Comparison of ENCODE assay signal across 10 mouse cellular contexts in genomic region chr17:83187751-83188565, GRCm38 (mm10). TPM values are rescaled to one million over a fixed set of nuclear protein-coding genes. Genes with fewer than 3 reads are reported as not detected.
DNase-seq lines count a peak whose midpoint lies in the region; ATAC-seq lines count a peak whose summit lies in the region.
"Had no signal": no experiment of that assay in that cellular context is flagged by ENCODE, and none has a peak within 500 bp of the region (broad histone marks: within the 10 kb centered on the region; RNA-seq: fewer than 3 reads in every experiment).

No protein-coding gene starts in this region.

- no peaks in the 10 kb centered on the region for H3K36me3 ChIP-seq in hindbrain, embryonic 11.5 days (ENCODE audit: control insufficient read depth, insufficient read depth, low read length)
- no peaks in the 10 kb centered on the region for H3K36me3 ChIP-seq in hindbrain, embryonic 10.5 days
- no peaks in the 10 kb centered on the region for H3K36me3 ChIP-seq in neural tube, embryonic 13.5 days
- no peaks in the 10 kb centered on the region for H3K36me3 ChIP-seq in forebrain, embryonic 16.5 days (ENCODE audit: control insufficient read depth, insufficient read depth)
- H3K36me3 ChIP-seq: lung, embryonic 15.5 days had no signal

- no peak overlapping the region for H3K4me2 ChIP-seq in hindbrain, embryonic 11.5 days (replicated peaks; ENCODE audit: low read depth, low read length)
- 0 out of 2 replicates have a peak overlapping the region, but pooled peaks have one; percentile 7 for H3K4me2 ChIP-seq in neural tube, embryonic 13.5 days
- H3K4me2 ChIP-seq in forebrain, embryonic 16.5 days (ENCODE audit: low read length) = peak overlapping the region; percentile 6
- H3K4me2 ChIP-seq: lung, embryonic 15.5 days had no signal

- H3K27me3 ChIP-seq in hindbrain, embryonic 11.5 days (ENCODE audit: control insufficient read depth, insufficient read depth, low read length) = no peaks in the 10 kb centered on the region
- H3K27me3 ChIP-seq in hindbrain, embryonic 10.5 days (ENCODE audit: insufficient read depth, poor library complexity, severe bottlenecking) = no peaks in the 10 kb centered on the region; the same call in 1 of the 2 replicates
- H3K27me3 ChIP-seq in neural tube, embryonic 13.5 days = peaks cover 32% of the 10 kb centered on the region
- H3K27me3 ChIP-seq in forebrain, embryonic 16.5 days (replicated peaks; ENCODE audit: control insufficient read depth, insufficient read depth, low read length) = no peaks in the 10 kb centered on the region
- H3K27me3 ChIP-seq: lung, embryonic 15.5 days had no signal

- WGBS in hindbrain, embryonic 11.5 days = 53% methylated on average over 11 of the region's 11 CpGs
- 49% methylated on average over 11 of the region's 11 CpGs for WGBS in hindbrain, embryonic 10.5 days
- 37% methylated on average over 11 of the region's 11 CpGs for WGBS in neural tube, embryonic 13.5 days
- 5% methylated on average over 11 of the region's 11 CpGs for WGBS in forebrain, embryonic 16.5 days

- no peaks in the 10 kb centered on the region for H3K4me1 ChIP-seq in hindbrain, embryonic 11.5 days (replicated peaks; ENCODE audit: control insufficient read depth, insufficient read depth, low read length)
- peaks cover 24% of the 10 kb centered on the region for H3K4me1 ChIP-seq in hindbrain, embryonic 10.5 days (replicated peaks)
- peaks cover 10% of the 10 kb centered on the region for H3K4me1 ChIP-seq in neural tube, embryonic 13.5 days (replicated peaks)
- H3K4me1 ChIP-seq in forebrain, embryonic 16.5 days (replicated peaks; ENCODE audit: control insufficient read depth, insufficient read depth, low read length) = peaks cover 12% of the 10 kb centered on the region

- no peak overlapping the region for H3K4me3 ChIP-seq in hindbrain, embryonic 11.5 days (ENCODE audit: low read depth, low read length)
- H3K4me3 ChIP-seq in hindbrain, embryonic 10.5 days = no peak overlapping the region
- H3K4me3 ChIP-seq in neural tube, embryonic 13.5 days = no peak overlapping the region
- H3K4me3 ChIP-seq in forebrain, embryonic 16.5 days (replicated peaks; ENCODE audit: low read length) = no peak overlapping the region
- H3K4me3 ChIP-seq: lung, embryonic 15.5 days; myocyte had no signal

- H3K9me3 ChIP-seq in hindbrain, embryonic 11.5 days (ENCODE audit: control insufficient read depth, low read length) = no peaks in the 10 kb centered on the region
- H3K9me3 ChIP-seq in hindbrain, embryonic 10.5 days = peaks cover 6% of the 10 kb centered on the region; the same call in 1 of the 2 replicates
- H3K9me3 ChIP-seq in neural tube, embryonic 13.5 days = no peaks in the 10 kb centered on the region
- no peaks in the 10 kb centered on the region for H3K9me3 ChIP-seq in forebrain, embryonic 16.5 days (ENCODE audit: control insufficient read depth, low read length)
- H3K9me3 ChIP-seq: lung, embryonic 15.5 days had no signal

- no peak for DNase-seq in hindbrain, embryonic 11.5 days (ENCODE audit: low spot score)
- no peak for DNase-seq in hindbrain, embryonic 10.5 days (ENCODE audit: low spot score)
- no peak for DNase-seq in neural tube, embryonic 10.5 days (ENCODE audit: extremely low spot score, low spot score)
- DNase-seq in adrenal gland, adult 2 months = no peak
- DNase-seq: kidney, postnatal 4 days had no signal

- peak; percentile 57; the same call in 1 of the 2 replicates for ATAC-seq in hindbrain, embryonic 11.5 days (ENCODE audit: low FRiP score)
- peak; percentile 56; the same call in 1 of the 2 replicates for ATAC-seq in neural tube, embryonic 13.5 days (ENCODE audit: low read depth)
- ATAC-seq in forebrain, embryonic 16.5 days = peak; percentile 98
- ATAC-seq in erythroblast, adult 5-6 weeks (replicated peaks; ENCODE audit: low FRiP score, poor library complexity, severe bottlenecking) = no peak

- H3K27ac ChIP-seq in hindbrain, embryonic 11.5 days (ENCODE audit: low read depth, low read length) = no peak overlapping the region
- H3K27ac ChIP-seq in hindbrain, embryonic 10.5 days = no peak overlapping the region
- H3K27ac ChIP-seq in neural tube, embryonic 13.5 days (replicated peaks) = no peak overlapping the region
- peak overlapping the region; percentile 45 for H3K27ac ChIP-seq in forebrain, embryonic 16.5 days (ENCODE audit: low read length)
- H3K27ac ChIP-seq: lung, embryonic 15.5 days had no signal

- no peak overlapping the region for H3K9ac ChIP-seq in hindbrain, embryonic 11.5 days (ENCODE audit: low read depth, low read length)
- H3K9ac ChIP-seq in neural tube, embryonic 13.5 days = no peak overlapping the region
- no peak overlapping the region for H3K9ac ChIP-seq in forebrain, embryonic 16.5 days (replicated peaks; ENCODE audit: low read depth, low read length)
- H3K9ac ChIP-seq: lung, embryonic 15.5 days had no signal

RNA-seq across cellular contexts. Expression of gene Pkdcc, which starts 27.1 kb away (rescaled TPM):
- 9.6 and 10.8 TPM in 2 replicates for polyA plus RNA-seq in hindbrain, embryonic 11.5 days (2014; fragmentation: Nextera tagmentation; extraction: Ambion mirVana)
- 9.1 and 11.4 TPM in 2 replicates for polyA plus RNA-seq in hindbrain, embryonic 10.5 days (2016; fragmentation: Nextera tagmentation; extraction: Ambion mirVana)
- polyA plus RNA-seq in neural tube, embryonic 13.5 days (2015; fragmentation: Nextera tagmentation; extraction: Ambion mirVana) = 4.2 and 6.1 TPM in 2 replicates
- 5.5 and 5.8 TPM in 2 replicates for polyA plus RNA-seq in forebrain, embryonic 16.5 days (2015; fragmentation: Nextera tagmentation; extraction: Ambion mirVana)
- 10 to 100 TPM; 48.7 to 77.8 TPM for total RNA-seq in adrenal gland, adult 2 months (2021)
- 437 and 633 TPM in 2 replicates for polyA plus RNA-seq in adrenal gland, adult 2 months (2012; rRNA removed)
- total RNA-seq in erythroblast, adult 5-6 weeks (2015; ENCODE audit: low replicate concordance) = 1.5 TPM in 1 of 2 replicates, not detected in the other
- not detected in 2 replicates for total RNA-seq in erythroblast, adult 5-6 weeks (2017; ENCODE audit: low replicate concordance)

Comparison
In these comparisons a context has a peak if more than half of its experiments do, and no peak if none do; other contexts are left out.
1. RNA of gene Pkdcc, which starts 27.1 kb away (polyA plus RNA-seq): 437 to 633 TPM in adrenal gland, adult 2 months; 9.6 to 10.8 TPM in hindbrain, embryonic 11.5 days, 9.1 to 11.4 TPM in hindbrain, embryonic 10.5 days, 5.5 to 5.8 TPM in forebrain, embryonic 16.5 days and 4.2 to 6.1 TPM in neural tube, embryonic 13.5 days; every median in the first group is over 10 times any median in the second.